Mouse (Mus musculus) adrenal gland, postnatal 36 days (tissue): ENCODE measurements around the gene Gnb1l. TPM values are rescaled to one million over a fixed set of nuclear protein-coding genes. Genes with fewer than 3 reads are reported as not detected.

Experiments
- total RNA-seq, 2 experiments: library from RNA; stranded (reverse); gene quantifications; 2 replicates each; pipeline ENCODE4 v1.2.3; 2021

Gnb1l gene
- total RNA-seq, 2 experiments from 2014 or later, result 4.9 to 5.9 TPM

Other genes starting within 250 kb of the Gnb1l start
- 100 to 1,000 TPM; 137 to 164 TPM for gene Ranbp1, start 250.0 kb upstream of the Gnb1l start, total RNA-seq
- gene Gm49776, start 240.4 kb upstream of the Gnb1l start, total RNA-seq, result under 1 TPM in 1 of 2 experiments, not detected in 1; 0.86 TPM
- gene Dgcr8, start 209.5 kb upstream of the Gnb1l start, total RNA-seq, result 10 to 100 TPM; 27.6 to 32.2 TPM
- 10 to 100 TPM; 31.9 to 43.7 TPM for gene Tango2, start 150.6 kb upstream of the Gnb1l start, total RNA-seq
- 10 to 100 TPM; 36.4 to 41.2 TPM for gene Arvcf, start 150.5 kb upstream of the Gnb1l start, total RNA-seq
- gene Txnrd2, start 72.3 kb upstream of the Gnb1l start, total RNA-seq, result 10 to 100 TPM; 73.3 to 97.3 TPM
- gene Comt, start 71.9 kb upstream of the Gnb1l start, total RNA-seq, result 100 to 1,000 TPM; 193 to 249 TPM
- gene Rtl10, start 188 bp downstream of the Gnb1l start, total RNA-seq, result 1 to 10 TPM; 4.4 to 5.6 TPM
- under 1 TPM in 1 of 2 experiments, not detected in 1; 0.20 TPM for gene Tbx1, start 92.0 kb downstream of the Gnb1l start, total RNA-seq
- under 1 TPM in 1 of 2 experiments, not detected in 1; 0.60 TPM for gene Gp1bb, start 123.7 kb downstream of the Gnb1l start, total RNA-seq
- 1 to 10 TPM; 1.1 to 4.9 TPM for gene Gm49601, start 127.7 kb downstream of the Gnb1l start, total RNA-seq
- gene Sept5, start 131.2 kb downstream of the Gnb1l start, total RNA-seq, result 10 to 100 TPM in 1 of 2 experiments, 1 to 10 TPM in 1; 9.6 to 10.9 TPM